Comparison of ENCODE assay signal across 11 mouse cellular contexts in genomic region chr8:9929746-9930445, GRCm38 (mm10). TPM values are rescaled to one million over a fixed set of nuclear protein-coding genes. Genes with fewer than 3 reads are reported as not detected.
A peak's percentile ranks its signal among the peaks of the same experiment; 100 is the strongest.
DNase-seq lines count a peak whose midpoint lies in the region; ATAC-seq lines count a peak whose summit lies in the region.
"Had no signal": no experiment of that assay in that cellular context is flagged by ENCODE, and none has a peak within 500 bp of the region (broad histone marks: within the 10 kb centered on the region; RNA-seq: fewer than 3 reads in every experiment).

No protein-coding gene starts in this region.

- ATAC-seq in hindbrain, embryonic 13.5 days (ENCODE audit: low FRiP score): peak; percentile 65; the same call in 1 of the 2 replicates
- no peak for ATAC-seq in hindbrain, embryonic 12.5 days (ENCODE audit: low FRiP score)
- ATAC-seq in forebrain, embryonic 16.5 days: peak; percentile 91
- no peak for ATAC-seq in heart, embryonic 12.5 days (ENCODE audit: insufficient number of reproducible peaks, low FRiP score)
- ATAC-seq: Patski had no signal

- peak; percentile 24 for DNase-seq in layer of hippocampus, adult 9-10 months (ENCODE audit: low spot score)
- peak; percentile 86 for DNase-seq in left cerebral cortex, postnatal 4 days
- DNase-seq in thymus, adult 18-20 months: no peak
- no peak for DNase-seq in heart, adult 9 months (ENCODE audit: low spot score in 2 of 2)

- H3K9ac ChIP-seq in hindbrain, embryonic 13.5 days: no peak overlapping the region
- no peak overlapping the region for H3K9ac ChIP-seq in hindbrain, embryonic 12.5 days
- no peak overlapping the region for H3K9ac ChIP-seq in forebrain, embryonic 16.5 days (replicated peaks; ENCODE audit: low read depth, low read length)
- no peak overlapping the region for H3K9ac ChIP-seq in heart, embryonic 12.5 days
- H3K9ac ChIP-seq: stomach, embryonic 15.5 days had no signal

- H3K9me3 ChIP-seq in hindbrain, embryonic 13.5 days: no peaks in the 10 kb centered on the region
- H3K9me3 ChIP-seq in hindbrain, embryonic 12.5 days (replicated peaks): no peaks in the 10 kb centered on the region
- no peaks in the 10 kb centered on the region for H3K9me3 ChIP-seq in forebrain, embryonic 16.5 days (ENCODE audit: control insufficient read depth, low read length)
- no peaks in the 10 kb centered on the region for H3K9me3 ChIP-seq in heart, embryonic 12.5 days (replicated peaks)
- H3K9me3 ChIP-seq: stomach, embryonic 15.5 days had no signal

- H3K27ac ChIP-seq in hindbrain, embryonic 13.5 days: no peak overlapping the region
- no peak overlapping the region for H3K27ac ChIP-seq in hindbrain, embryonic 12.5 days
- H3K27ac ChIP-seq in forebrain, embryonic 16.5 days (ENCODE audit: low read length): no peak overlapping the region
- H3K27ac ChIP-seq in heart, embryonic 12.5 days (ENCODE audit: poor library complexity, severe bottlenecking): no peak overlapping the region
- H3K27ac ChIP-seq: macrophage; stomach, embryonic 15.5 days had no signal

- H3K27me3 ChIP-seq in hindbrain, embryonic 13.5 days: no peaks in the 10 kb centered on the region
- no peaks in the 10 kb centered on the region for H3K27me3 ChIP-seq in hindbrain, embryonic 12.5 days
- no peaks in the 10 kb centered on the region for H3K27me3 ChIP-seq in forebrain, embryonic 16.5 days (replicated peaks; ENCODE audit: control insufficient read depth, insufficient read depth, low read length)
- H3K27me3 ChIP-seq in heart, embryonic 12.5 days (replicated peaks): no peaks in the 10 kb centered on the region
- H3K27me3 ChIP-seq: stomach, embryonic 15.5 days had no signal

- no peak overlapping the region for H3K4me3 ChIP-seq in hindbrain, embryonic 13.5 days
- no peak overlapping the region for H3K4me3 ChIP-seq in hindbrain, embryonic 12.5 days
- no peak overlapping the region for H3K4me3 ChIP-seq in forebrain, embryonic 16.5 days (replicated peaks; ENCODE audit: low read length)
- no peak overlapping the region for H3K4me3 ChIP-seq in heart, embryonic 12.5 days
- H3K4me3 ChIP-seq: stomach, embryonic 15.5 days had no signal

- intact Hi-C loops in left cerebral cortex, postnatal 4 days (cut with DNase I): loop anchor here (5.0 to 10.0 kb wide), 2 partner anchors 145 to 698 kb away; no protein-coding TSS in a partner anchor

- H3K36me3 ChIP-seq in hindbrain, embryonic 13.5 days: no peaks in the 10 kb centered on the region
- no peaks in the 10 kb centered on the region for H3K36me3 ChIP-seq in hindbrain, embryonic 12.5 days
- H3K36me3 ChIP-seq in forebrain, embryonic 16.5 days (ENCODE audit: control insufficient read depth, insufficient read depth): no peaks in the 10 kb centered on the region
- no peaks in the 10 kb centered on the region for H3K36me3 ChIP-seq in heart, embryonic 12.5 days
- H3K36me3 ChIP-seq: stomach, embryonic 15.5 days had no signal

- 71% methylated on average over 14 of the region's 14 CpGs for WGBS in hindbrain, embryonic 13.5 days
- 81% methylated on average over 14 of the region's 14 CpGs for WGBS in hindbrain, embryonic 12.5 days
- WGBS in forebrain, embryonic 16.5 days: 49% methylated on average over 14 of the region's 14 CpGs
- 78% methylated on average over 14 of the region's 14 CpGs for WGBS in heart, embryonic 12.5 days

- H3K4me2 ChIP-seq in hindbrain, embryonic 13.5 days: no peak overlapping the region
- no peak overlapping the region for H3K4me2 ChIP-seq in hindbrain, embryonic 12.5 days (replicated peaks)
- H3K4me2 ChIP-seq in forebrain, embryonic 16.5 days (ENCODE audit: low read length): no peak overlapping the region; the same call in 1 of the 2 replicates
- H3K4me2 ChIP-seq in heart, embryonic 12.5 days: no peak overlapping the region
- H3K4me2 ChIP-seq: stomach, embryonic 15.5 days had no signal

- H3K4me1 ChIP-seq in hindbrain, embryonic 13.5 days (replicated peaks): no peaks in the 10 kb centered on the region
- no peaks in the 10 kb centered on the region for H3K4me1 ChIP-seq in hindbrain, embryonic 12.5 days
- peaks cover 11% of the 10 kb centered on the region for H3K4me1 ChIP-seq in forebrain, embryonic 16.5 days (replicated peaks; ENCODE audit: control insufficient read depth, insufficient read depth, low read length)
- H3K4me1 ChIP-seq in heart, embryonic 12.5 days (replicated peaks): no peaks in the 10 kb centered on the region
- H3K4me1 ChIP-seq: stomach, embryonic 15.5 days had no signal

RNA-seq across cellular contexts. Expression of gene Lig4, which starts 47.6 kb away (rescaled TPM):
- polyA plus RNA-seq in hindbrain, embryonic 13.5 days (2015; fragmentation: Nextera tagmentation; extraction: Ambion mirVana): 11.1 and 12.1 TPM in 2 replicates
- polyA plus RNA-seq in hindbrain, embryonic 12.5 days (2016; fragmentation: Nextera tagmentation; extraction: Ambion mirVana): 9.7 and 11.3 TPM in 2 replicates
- 11.0 and 11.7 TPM in 2 replicates for polyA plus RNA-seq in forebrain, embryonic 16.5 days (2015; fragmentation: Nextera tagmentation; extraction: Ambion mirVana)
- total RNA-seq in left cerebral cortex, postnatal 4 days (2021): 10 to 100 TPM; 13.8 to 15.3 TPM
- polyA plus RNA-seq in heart, embryonic 12.5 days (2016; fragmentation: Nextera tagmentation; extraction: Ambion mirVana): 5.0 and 5.4 TPM in 2 replicates

RNA-seq across cellular contexts. Expression of gene Abhd13, which starts 47.6 kb away (rescaled TPM):
- polyA plus RNA-seq in hindbrain, embryonic 13.5 days (2015; fragmentation: Nextera tagmentation; extraction: Ambion mirVana): 12.8 and 14.6 TPM in 2 replicates
- polyA plus RNA-seq in hindbrain, embryonic 12.5 days (2016; fragmentation: Nextera tagmentation; extraction: Ambion mirVana): 19.2 and 21.3 TPM in 2 replicates
- 15.2 and 18.3 TPM in 2 replicates for polyA plus RNA-seq in forebrain, embryonic 16.5 days (2015; fragmentation: Nextera tagmentation; extraction: Ambion mirVana)
- 10 to 100 TPM; 22.0 to 23.2 TPM for total RNA-seq in left cerebral cortex, postnatal 4 days (2021)
- polyA plus RNA-seq in heart, embryonic 12.5 days (2016; fragmentation: Nextera tagmentation; extraction: Ambion mirVana): 17.6 and 18.6 TPM in 2 replicates

Comparison
In these comparisons a context has a peak if more than half of its experiments do, and no peak if none do; other contexts are left out.
1. ATAC-seq: peak in hindbrain, embryonic 13.5 days (single experiment) and forebrain, embryonic 16.5 days (single experiment); none in hindbrain, embryonic 12.5 days (single experiment) and heart, embryonic 12.5 days (single experiment).
2. DNase-seq: peak in layer of hippocampus, adult 9-10 months (single experiment) and left cerebral cortex, postnatal 4 days (single experiment); none in thymus, adult 18-20 months (0 of 2) and heart, adult 9 months (0 of 2).